Mouse (Mus musculus): ENCODE measurements at regions not wholly inside any gene's neighbourhood (a gene's known extent, or its start where the extent isn't known, plus 50 kb on each side); places are given as distances from the start of the nearest gene placed in this dataset.

GRCm38 (mm10) chr12:56472856-56473647 is 63.7 kb downstream of the Nkx2-1 start:
- Histone ChIP-seq H3K9me3 (replicated peaks) (no peaks in the 10 kb centered on the region), H3K27me3 (ENCODE audit: low read depth, poor library complexity, severe bottlenecking) (peaks cover 98% of the 10 kb centered on the region), H3K27ac (replicated peaks) (no peak overlapping the region), H3K4me3 (no peak overlapping the region), H3K4me1 (peaks cover 8% of the 10 kb centered on the region), H3K36me3 (no peaks in the 10 kb centered on the region)
- no peak for DNase-seq (ENCODE audit: low spot score)
- WGBS: 62% methylated on average over 10 of the region's 10 CpGs

DNA sequence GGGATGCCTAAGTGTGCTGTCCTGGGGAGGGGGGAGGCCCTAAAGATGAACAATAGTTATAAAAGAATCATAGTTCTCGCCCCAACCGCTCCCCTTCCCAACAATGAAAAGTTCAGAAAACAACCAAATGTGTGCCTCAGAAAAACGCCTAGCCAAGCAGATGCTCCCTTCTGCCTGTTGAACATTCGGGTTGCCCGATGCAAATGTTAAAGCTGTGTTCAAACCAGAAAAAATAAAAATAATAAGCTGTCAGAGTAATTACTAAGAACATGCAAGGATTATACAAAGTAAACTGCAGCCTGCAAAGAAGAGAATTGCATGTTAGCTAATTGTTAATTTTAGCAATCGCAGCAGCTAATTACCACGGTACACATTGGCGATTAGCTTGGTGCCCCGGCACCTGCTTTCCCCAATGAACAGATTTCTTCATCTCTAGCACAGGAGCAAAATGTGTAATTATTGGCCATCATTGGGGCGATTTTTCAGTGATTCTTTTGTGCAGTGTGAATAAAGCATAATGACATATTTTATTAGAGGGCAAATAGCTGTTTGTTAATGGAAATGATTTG is 65.7 kb downstream of the Nkx2-1 start:
- no peak for DNase-seq (ENCODE audit: low spot score)
- no peak overlapping the region for H3K4me3 ChIP-seq
- no peaks in the 10 kb centered on the region for H3K9me3 ChIP-seq (replicated peaks)
- H3K36me3 ChIP-seq: no peaks in the 10 kb centered on the region
- WGBS: 76% methylated on average over 10 of the region's 10 CpGs
- peaks cover 8% of the 10 kb centered on the region for H3K4me1 ChIP-seq
- H3K27me3 ChIP-seq (ENCODE audit: low read depth, poor library complexity, severe bottlenecking): peaks cover 98% of the 10 kb centered on the region
- H3K27ac ChIP-seq (replicated peaks): no peak overlapping the region

DNA sequence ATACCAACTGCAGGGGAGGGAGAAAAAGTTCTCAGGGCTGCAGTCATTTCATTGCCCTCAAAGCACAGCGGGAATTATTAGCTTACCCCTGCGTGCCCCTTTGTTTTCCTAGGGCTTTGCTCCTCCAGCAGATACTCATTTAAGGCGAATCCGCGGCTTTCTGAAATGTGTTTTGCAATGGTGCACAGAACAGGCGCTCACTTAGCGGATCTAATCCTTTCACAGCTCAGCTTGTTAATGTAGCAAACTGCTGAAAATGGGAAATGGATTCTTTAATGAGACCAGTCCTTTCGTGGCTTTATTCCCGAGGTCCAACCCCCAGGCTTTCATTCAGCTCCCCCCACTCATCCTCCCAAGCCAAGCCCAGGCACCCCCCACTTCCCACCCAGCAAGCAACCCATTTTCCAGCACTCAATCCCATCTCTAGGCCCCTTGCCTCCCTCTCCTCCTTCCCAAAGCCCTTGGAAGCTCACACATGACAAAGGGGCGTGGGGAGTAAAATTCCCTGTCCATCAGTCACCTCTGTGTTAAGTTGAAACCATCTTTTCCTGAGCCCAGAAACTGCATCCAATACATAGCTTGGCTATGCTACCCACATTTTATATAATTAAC is 77.1 kb downstream of the Nkx2-1 start:
- H3K4me3 ChIP-seq: peak overlapping the region; percentile 37
- H3K9me3 ChIP-seq (replicated peaks): no peaks in the 10 kb centered on the region; the same call in 1 of the 2 replicates
- WGBS: 2% methylated on average over 10 of the region's 10 CpGs
- no peaks in the 10 kb centered on the region for H3K36me3 ChIP-seq
- peaks cover 51% of the 10 kb centered on the region for H3K4me1 ChIP-seq
- peak overlapping the region; percentile 39 for H3K27ac ChIP-seq (replicated peaks)
- H3K27me3 ChIP-seq (ENCODE audit: low read depth, poor library complexity, severe bottlenecking): peaks cover 99% of the 10 kb centered on the region
- DNase-seq (ENCODE audit: low spot score): peak; percentile 48

GRCm38 (mm10) chr12:56458665-56459507 is 77.8 kb downstream of the Nkx2-1 start:
- Histone ChIP-seq H3K4me1 (peaks cover 51% of the 10 kb centered on the region), H3K4me3 (peak overlapping the region; percentile 37), H3K27ac (replicated peaks) (peak overlapping the region; percentile 39), H3K36me3 (no peaks in the 10 kb centered on the region), H3K9me3 (replicated peaks) (no peaks in the 10 kb centered on the region; the same call in 1 of the 2 replicates), H3K27me3 (ENCODE audit: low read depth, poor library complexity, severe bottlenecking) (peaks cover 99% of the 10 kb centered on the region)
- peak; percentile 50 for DNase-seq (ENCODE audit: low spot score)
- 4% methylated on average over 16 of the region's 16 CpGs for WGBS

- no peak for DNase-seq (ENCODE audit: low spot score)
- Histone ChIP-seq H3K36me3 (no peaks in the 10 kb centered on the region), H3K27me3 (ENCODE audit: low read depth, poor library complexity, severe bottlenecking) (peaks cover 99% of the 10 kb centered on the region), H3K27ac (replicated peaks) (no peak overlapping the region), H3K4me1 (peaks cover 51% of the 10 kb centered on the region), H3K9me3 (replicated peaks) (no peaks in the 10 kb centered on the region; the same call in 1 of the 2 replicates), H3K4me3 (no peak overlapping the region)
- WGBS: 26% methylated on average over 5 of the region's 5 CpGs
Observed at GRCm38 (mm10) chr12:56457951-56458350, 78.8 kb downstream of the Nkx2-1 start.

GRCm38 (mm10) chr12:56457356-56457755 is 79.4 kb downstream of the Nkx2-1 start:
- Histone ChIP-seq H3K27me3 (ENCODE audit: low read depth, poor library complexity, severe bottlenecking) (peaks cover 99% of the 10 kb centered on the region), H3K4me3 (peak overlapping the region; percentile 11; the same call in 1 of the 2 replicates), H3K4me1 (peaks cover 51% of the 10 kb centered on the region), H3K36me3 (no peaks in the 10 kb centered on the region), H3K27ac (replicated peaks) (peak overlapping the region; percentile 42; the same call in 1 of the 2 replicates), H3K9me3 (replicated peaks) (peaks cover 3% of the 10 kb centered on the region; the same call in 1 of the 2 replicates)
- WGBS: 2% methylated on average over 2 of the region's 2 CpGs
- DNase-seq (ENCODE audit: low spot score): peak; percentile 54

- H3K4me1 ChIP-seq: no peaks in the 10 kb centered on the region
- H3K27ac ChIP-seq (replicated peaks): no peak overlapping the region
- no peaks in the 10 kb centered on the region for H3K36me3 ChIP-seq
- H3K4me3 ChIP-seq: no peak overlapping the region
- DNase-seq (ENCODE audit: low spot score): no peak
- WGBS: 72% methylated on average over 2 of the region's 2 CpGs
- H3K9me3 ChIP-seq (replicated peaks): 0 out of 2 replicates have a peak, but pooled peaks cover 4% of the 10 kb centered on the region
- peaks cover 97% of the 10 kb centered on the region for H3K27me3 ChIP-seq (ENCODE audit: low read depth, poor library complexity, severe bottlenecking)
Observed at GRCm38 (mm10) chr12:56450261-56450660, 86.4 kb downstream of the Nkx2-1 start.

DNA sequence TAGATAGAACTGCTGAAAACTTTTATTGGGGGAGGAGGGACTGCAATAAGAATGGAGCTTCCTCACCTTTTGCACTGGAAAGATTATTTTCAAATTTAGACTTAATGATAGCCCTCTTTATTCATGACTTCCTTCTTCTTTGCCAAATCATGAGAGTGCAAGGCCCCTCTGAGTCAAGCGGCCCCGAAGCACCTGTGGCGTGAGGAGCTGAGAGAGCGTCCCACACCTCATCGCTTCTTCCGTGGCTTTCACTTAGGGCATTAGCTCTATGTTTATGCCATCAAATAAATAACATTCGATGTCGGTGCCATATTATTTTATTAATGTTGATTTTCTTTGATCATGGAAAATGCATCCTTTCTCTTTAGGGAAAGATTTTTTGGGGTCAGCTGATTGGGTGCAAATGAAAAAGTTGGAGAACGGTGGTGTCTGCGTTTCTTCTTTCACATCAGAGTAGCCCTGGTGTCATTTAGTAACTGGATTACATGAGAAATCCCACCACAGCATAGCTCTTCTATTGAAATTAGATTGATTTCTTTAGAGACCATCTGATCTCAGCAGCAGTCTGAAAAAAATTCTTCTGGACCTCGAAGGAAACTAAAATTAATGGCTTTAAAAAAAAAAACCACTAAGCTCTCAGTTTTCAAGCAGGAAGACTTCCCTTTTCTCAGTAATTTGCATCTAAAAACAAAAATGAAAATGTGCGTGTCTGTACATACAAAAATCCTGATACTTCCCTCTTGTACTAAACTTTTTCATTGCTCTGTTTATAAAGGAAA is 87.7 kb downstream of the Nkx2-1 start:
- Histone ChIP-seq H3K9me3 (replicated peaks) (0 out of 2 replicates have a peak, but pooled peaks cover 4% of the 10 kb centered on the region), H3K36me3 (no peaks in the 10 kb centered on the region), H3K27ac (replicated peaks) (no peak overlapping the region), H3K4me3 (no peak overlapping the region), H3K4me1 (no peaks in the 10 kb centered on the region), H3K27me3 (ENCODE audit: low read depth, poor library complexity, severe bottlenecking) (peaks cover 88% of the 10 kb centered on the region)
- WGBS: 86% methylated on average over 12 of the region's 12 CpGs
- DNase-seq (ENCODE audit: low spot score): no peak

GRCm38 (mm10) chr12:56441166-56441817 is 95.4 kb downstream of the Nkx2-1 start:
- no peak for DNase-seq (ENCODE audit: low spot score)
- Histone ChIP-seq H3K4me1 (peaks cover 17% of the 10 kb centered on the region), H3K4me3 (no peak overlapping the region), H3K27ac (replicated peaks) (no peak overlapping the region), H3K36me3 (no peaks in the 10 kb centered on the region), H3K27me3 (ENCODE audit: low read depth, poor library complexity, severe bottlenecking) (peaks cover 63% of the 10 kb centered on the region), H3K9me3 (replicated peaks) (no peaks in the 10 kb centered on the region)
- WGBS: 82% methylated on average over 8 of the region's 8 CpGs

DNA sequence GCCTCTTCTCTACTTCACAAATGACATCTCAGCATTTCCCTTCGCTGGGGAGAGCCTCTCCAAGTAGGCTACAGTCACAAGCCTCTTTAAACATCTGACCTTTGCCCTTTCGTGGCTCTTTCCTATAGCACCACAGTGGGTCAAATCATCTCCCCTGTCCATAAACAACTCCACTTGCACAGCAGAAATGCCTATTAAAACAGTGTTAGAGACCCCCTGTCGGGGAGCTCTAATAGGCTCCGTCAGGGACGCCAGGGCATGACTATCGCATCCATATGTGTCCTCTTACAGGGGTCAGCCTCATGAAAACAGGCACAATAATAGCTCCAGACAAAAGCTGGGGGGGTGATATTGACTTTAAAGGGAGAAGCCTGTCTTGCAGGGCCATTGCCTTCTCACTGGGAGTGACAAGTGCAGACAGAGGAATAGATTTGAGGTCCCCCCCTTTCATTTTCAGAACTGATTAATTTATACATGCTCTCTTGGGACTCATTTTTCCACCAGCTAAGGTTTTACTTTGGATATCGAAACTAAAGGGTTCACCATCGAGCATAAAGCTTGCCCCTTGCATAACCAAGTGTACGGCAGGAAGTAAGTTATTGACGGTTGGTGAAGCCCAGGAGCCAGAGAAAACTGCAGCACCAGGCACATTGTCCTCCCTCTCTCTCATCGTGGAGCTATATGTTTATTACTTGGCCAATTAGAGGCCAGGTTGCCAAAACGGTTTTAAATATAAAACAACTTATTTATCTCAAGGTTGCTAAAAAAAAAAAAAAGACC is 94.6 kb upstream of the Mbip start:
- H3K36me3 ChIP-seq: no peaks in the 10 kb centered on the region
- peaks cover 59% of the 10 kb centered on the region for H3K27me3 ChIP-seq (ENCODE audit: low read depth, poor library complexity, severe bottlenecking)
- WGBS: 51% methylated on average over 12 of the region's 12 CpGs
- no peak overlapping the region for H3K4me3 ChIP-seq
- peaks cover 17% of the 10 kb centered on the region for H3K4me1 ChIP-seq
- H3K9me3 ChIP-seq (replicated peaks): no peaks in the 10 kb centered on the region
- no peak overlapping the region for H3K27ac ChIP-seq (replicated peaks)
- DNase-seq (ENCODE audit: low spot score): peak; percentile 22

- 91% methylated on average over 3 of the region's 3 CpGs for WGBS
- Histone ChIP-seq H3K27ac (replicated peaks) (no peak overlapping the region), H3K4me3 (no peak overlapping the region)
Observed at GRCm38 (mm10) chr12:56438384-56438783, 92.7 kb upstream of the Mbip start.

More at GRCm38 (mm10) chr12:56438384-56438783, 92.7 kb upstream of the Mbip start:
- peaks cover 55% of the 10 kb centered on the region for H3K27me3 ChIP-seq (ENCODE audit: low read depth, poor library complexity, severe bottlenecking)
- H3K4me1 ChIP-seq: peaks cover 17% of the 10 kb centered on the region
- no peaks in the 10 kb centered on the region for H3K9me3 ChIP-seq (replicated peaks)
- H3K36me3 ChIP-seq: no peaks in the 10 kb centered on the region
- DNase-seq (ENCODE audit: low spot score): no peak

Data from midbrain, embryonic 10.5 days (tissue).